ENCODE assay signal across 8 mouse cellular contexts in the genomic region with DNA sequence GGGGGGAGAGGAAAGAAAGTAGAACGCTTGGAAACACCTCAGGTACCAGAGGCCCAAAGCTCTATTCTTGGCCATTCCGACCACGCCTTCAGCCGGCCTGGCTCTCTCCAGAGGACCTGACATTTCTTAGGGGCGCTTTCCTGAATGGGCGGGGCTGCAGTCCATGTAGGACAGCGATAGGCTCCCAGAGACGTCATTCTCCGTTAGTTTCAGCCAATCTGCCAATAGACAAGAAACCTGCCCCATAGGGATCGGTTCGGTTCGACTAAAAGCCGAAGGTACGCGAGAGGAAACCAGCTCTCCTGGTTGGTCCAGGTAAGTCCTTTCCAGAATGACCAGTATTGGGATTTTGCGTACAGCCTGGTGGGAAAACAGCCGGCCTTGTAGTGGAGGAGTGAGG. TPM values are rescaled to one million over a fixed set of nuclear protein-coding genes. Genes with fewer than 3 reads are reported as not detected.
DNase-seq lines count a peak whose midpoint lies in the region; ATAC-seq and TF ChIP-seq lines count a peak whose summit lies in the region.

No protein-coding gene starts in this region.

- H3K27me3 ChIP-seq in megakaryocyte, embryonic 14.5 days (replicated peaks), result peaks cover 33% of the 10 kb centered on the region
- peaks cover 47% of the 10 kb centered on the region for H3K27me3 ChIP-seq in embryonic facial prominence, embryonic 10.5 days (replicated peaks; ENCODE audit: low read depth, poor library complexity, severe bottlenecking)
- no peaks in the 10 kb centered on the region for H3K27me3 ChIP-seq in kidney, adult 2 months (replicated peaks; ENCODE audit: control insufficient read depth, insufficient read depth, low read length)
- peaks cover 22% of the 10 kb centered on the region for H3K27me3 ChIP-seq in midbrain, embryonic 12.5 days
- no peaks in the 10 kb centered on the region for H3K27me3 ChIP-seq in stomach, embryonic 16.5 days (ENCODE audit: control insufficient read depth, insufficient read depth, low read length)

- intact Hi-C loops in left cerebral cortex, postnatal 4 days (cut with DNase I), result no loop called here

- H3K9ac ChIP-seq in midbrain, embryonic 12.5 days (replicated peaks), result no peak overlapping the region
- 0 out of 2 replicates have a peak overlapping the region, but pooled peaks have one; percentile 55 for H3K9ac ChIP-seq in stomach, embryonic 16.5 days (ENCODE audit: low read length)

- TF ChIP-seq POLR2A in kidney, adult 2 months (IDR thresholded peaks at IDR 0.05; ENCODE audit: low read depth, low read length), result no peak

- no peak for ATAC-seq in megakaryocyte, adult 5-6 weeks (ENCODE audit: poor library complexity, severe bottlenecking)
- no peak for ATAC-seq in midbrain, embryonic 12.5 days (ENCODE audit: low FRiP score, low read depth)
- ATAC-seq in stomach, embryonic 16.5 days (ENCODE audit: insufficient read depth, low FRiP score), result peak; percentile 70

- peak overlapping the region; percentile 23 for H3K4me3 ChIP-seq in megakaryocyte, embryonic 14.5 days (replicated peaks)
- peak overlapping the region; percentile 46 for H3K4me3 ChIP-seq in embryonic facial prominence, embryonic 10.5 days
- H3K4me3 ChIP-seq in kidney, adult 2 months (ENCODE audit: insufficient read depth, low read depth, low read length), result peak overlapping the region; percentile 24
- H3K4me3 ChIP-seq in midbrain, embryonic 12.5 days, result peak overlapping the region; percentile 27
- H3K4me3 ChIP-seq in stomach, embryonic 16.5 days (replicated peaks; ENCODE audit: low read length), result peak overlapping the region; percentile 39

- 4% methylated on average over 17 of the region's 17 CpGs for WGBS in embryonic facial prominence, embryonic 10.5 days
- WGBS in kidney, adult 2 months, result 11% methylated on average over 17 of the region's 17 CpGs
- WGBS in midbrain, embryonic 12.5 days, result 2% methylated on average over 17 of the region's 17 CpGs
- WGBS in stomach, embryonic 16.5 days, result 6% methylated on average over 17 of the region's 17 CpGs

- peaks cover 12% of the 10 kb centered on the region for H3K36me3 ChIP-seq in megakaryocyte, embryonic 14.5 days (replicated peaks; ENCODE audit: low read length)
- H3K36me3 ChIP-seq in embryonic facial prominence, embryonic 10.5 days (replicated peaks), result no peaks in the 10 kb centered on the region; the same call in 1 of the 2 replicates
- H3K36me3 ChIP-seq in kidney, adult 2 months (ENCODE audit: control insufficient read depth, insufficient read depth, low read length), result no peaks in the 10 kb centered on the region
- H3K36me3 ChIP-seq in midbrain, embryonic 12.5 days, result no peaks in the 10 kb centered on the region
- H3K36me3 ChIP-seq in stomach, embryonic 16.5 days (ENCODE audit: control insufficient read depth, insufficient read depth, low read length), result no peaks in the 10 kb centered on the region

- TF ChIP-seq CTCF in kidney, adult 2 months (conservative IDR thresholded peaks at IDR 0.05; ENCODE audit: insufficient read depth, insufficient read length, low read depth, low read length), result no peak

- peaks cover 31% of the 10 kb centered on the region for H3K4me1 ChIP-seq in megakaryocyte, embryonic 14.5 days
- H3K4me1 ChIP-seq in embryonic facial prominence, embryonic 10.5 days, result peaks cover 39% of the 10 kb centered on the region
- no peaks in the 10 kb centered on the region; the same call in 1 of the 2 replicates for H3K4me1 ChIP-seq in kidney, adult 2 months (ENCODE audit: control insufficient read depth, insufficient read depth, low read length)
- H3K4me1 ChIP-seq in midbrain, embryonic 12.5 days, result peaks cover 20% of the 10 kb centered on the region
- H3K4me1 ChIP-seq in stomach, embryonic 16.5 days (ENCODE audit: control insufficient read depth, insufficient read depth, low read length), result peaks cover 9% of the 10 kb centered on the region; the same call in 1 of the 2 replicates

- H3K9me3 ChIP-seq in megakaryocyte, embryonic 14.5 days, result no peaks in the 10 kb centered on the region
- H3K9me3 ChIP-seq in embryonic facial prominence, embryonic 10.5 days, result no peaks in the 10 kb centered on the region
- H3K9me3 ChIP-seq in midbrain, embryonic 12.5 days, result no peaks in the 10 kb centered on the region
- H3K9me3 ChIP-seq in stomach, embryonic 16.5 days (replicated peaks; ENCODE audit: control insufficient read depth, low read length), result no peaks in the 10 kb centered on the region

- peak overlapping the region; percentile 45 for H3K4me2 ChIP-seq in midbrain, embryonic 12.5 days (replicated peaks)
- H3K4me2 ChIP-seq in stomach, embryonic 16.5 days (ENCODE audit: low read depth, low read length), result peak overlapping the region; percentile 52

- H3K27ac ChIP-seq in embryonic facial prominence, embryonic 10.5 days (replicated peaks), result no peak overlapping the region
- no peak overlapping the region for H3K27ac ChIP-seq in kidney, adult 2 months (ENCODE audit: insufficient read depth, low read depth, low read length)
- no peak overlapping the region for H3K27ac ChIP-seq in midbrain, embryonic 12.5 days (replicated peaks)
- H3K27ac ChIP-seq in stomach, embryonic 16.5 days (ENCODE audit: low read length), result peak overlapping the region; percentile 30; the same call in 1 of the 2 replicates

- peak; percentile 72 for DNase-seq in embryonic facial prominence, embryonic 10.5 days (ENCODE audit: low spot score)
- peak; percentile 93 to 95 for DNase-seq in heart, adult 18-20 months
- peak; percentile 95 for DNase-seq in kidney, adult 2 months
- peak; percentile 75 for DNase-seq in left cerebral cortex, postnatal 4 days

RNA-seq across cellular contexts. Expression of gene Cnfn, which starts 7.0 kb away (rescaled TPM):
- not detected in 2 replicates for polyA plus RNA-seq in megakaryocyte, embryonic 14.5 days (2012; ENCODE audit: insufficient read depth, low replicate concordance)
- not detected in 2 replicates for total RNA-seq in megakaryocyte, adult 5-6 weeks (2015)
- not detected in 2 replicates for total RNA-seq in megakaryocyte, adult 5-6 weeks (2017)
- polyA plus RNA-seq in embryonic facial prominence, embryonic 10.5 days (2016; fragmentation: Nextera tagmentation; extraction: Ambion mirVana), result not detected in 2 replicates
- total RNA-seq in heart, adult 18-20 months (2021), result not detected
- not detected in 2 replicates for polyA plus RNA-seq in kidney, adult 2 months (2012; rRNA removed)
- total RNA-seq in left cerebral cortex, postnatal 4 days (2021), result not detected
- not detected in 2 replicates for polyA plus RNA-seq in midbrain, embryonic 12.5 days (2016; fragmentation: Nextera tagmentation; extraction: Ambion mirVana)
- 1,223 and 2,187 TPM in 2 replicates for polyA plus RNA-seq in stomach, embryonic 16.5 days (2015; fragmentation: Nextera tagmentation; extraction: Ambion mirVana)

RNA-seq across cellular contexts. Expression of gene Lipe, which starts 22.0 kb away (rescaled TPM):
- 5.0 and 9.1 TPM in 2 replicates for polyA plus RNA-seq in megakaryocyte, embryonic 14.5 days (2012; ENCODE audit: insufficient read depth, low replicate concordance)
- total RNA-seq in megakaryocyte, adult 5-6 weeks (2015), result 17.4 and 20.6 TPM in 2 replicates
- 17.3 and 23.6 TPM in 2 replicates for total RNA-seq in megakaryocyte, adult 5-6 weeks (2017)
- polyA plus RNA-seq in embryonic facial prominence, embryonic 10.5 days (2016; fragmentation: Nextera tagmentation; extraction: Ambion mirVana), result 7.8 and 11.6 TPM in 2 replicates
- 10 to 100 TPM; 36.8 to 75.1 TPM for total RNA-seq in heart, adult 18-20 months (2021)
- 63.4 and 63.8 TPM in 2 replicates for polyA plus RNA-seq in kidney, adult 2 months (2012; rRNA removed)
- total RNA-seq in left cerebral cortex, postnatal 4 days (2021), result 1 to 10 TPM; 8.3 to 9.0 TPM
- polyA plus RNA-seq in midbrain, embryonic 12.5 days (2016; fragmentation: Nextera tagmentation; extraction: Ambion mirVana), result 5.9 and 8.5 TPM in 2 replicates
- polyA plus RNA-seq in stomach, embryonic 16.5 days (2015; fragmentation: Nextera tagmentation; extraction: Ambion mirVana), result 10.6 and 10.9 TPM in 2 replicates

RNA-seq across cellular contexts. Expression of gene Cxcl17, which starts 36.1 kb away (rescaled TPM):
- not detected in 2 replicates for polyA plus RNA-seq in megakaryocyte, embryonic 14.5 days (2012; ENCODE audit: insufficient read depth, low replicate concordance)
- total RNA-seq in megakaryocyte, adult 5-6 weeks (2015), result not detected in 2 replicates
- total RNA-seq in megakaryocyte, adult 5-6 weeks (2017), result not detected in 2 replicates
- polyA plus RNA-seq in embryonic facial prominence, embryonic 10.5 days (2016; fragmentation: Nextera tagmentation; extraction: Ambion mirVana), result 0.69 and 0.75 TPM in 2 replicates
- total RNA-seq in heart, adult 18-20 months (2021), result 1 to 10 TPM in 1 of 2 experiments, not detected in 1; 1.1 TPM
- polyA plus RNA-seq in kidney, adult 2 months (2012; rRNA removed), result 0.11 and 0.18 TPM in 2 replicates
- not detected for total RNA-seq in left cerebral cortex, postnatal 4 days (2021)
- polyA plus RNA-seq in midbrain, embryonic 12.5 days (2016; fragmentation: Nextera tagmentation; extraction: Ambion mirVana), result 0.65 and 0.75 TPM in 2 replicates
- polyA plus RNA-seq in stomach, embryonic 16.5 days (2015; fragmentation: Nextera tagmentation; extraction: Ambion mirVana), result 0.61 and 0.64 TPM in 2 replicates

RNA-seq across cellular contexts. Expression of gene Megf8, which starts 59.6 kb away (rescaled TPM):
- polyA plus RNA-seq in megakaryocyte, embryonic 14.5 days (2012; ENCODE audit: insufficient read depth, low replicate concordance), result 9.7 and 10.3 TPM in 2 replicates
- total RNA-seq in megakaryocyte, adult 5-6 weeks (2015), result 1.0 and 1.1 TPM in 2 replicates
- 1.3 and 2.1 TPM in 2 replicates for total RNA-seq in megakaryocyte, adult 5-6 weeks (2017)
- polyA plus RNA-seq in embryonic facial prominence, embryonic 10.5 days (2016; fragmentation: Nextera tagmentation; extraction: Ambion mirVana), result 17.6 and 17.7 TPM in 2 replicates
- total RNA-seq in heart, adult 18-20 months (2021), result 10 to 100 TPM; 31.8 to 32.9 TPM
- polyA plus RNA-seq in kidney, adult 2 months (2012; rRNA removed), result 23.5 and 29.8 TPM in 2 replicates
- 10 to 100 TPM; 81.0 to 89.9 TPM for total RNA-seq in left cerebral cortex, postnatal 4 days (2021)
- polyA plus RNA-seq in midbrain, embryonic 12.5 days (2016; fragmentation: Nextera tagmentation; extraction: Ambion mirVana), result 20.8 and 21.3 TPM in 2 replicates
- 9.5 and 10.7 TPM in 2 replicates for polyA plus RNA-seq in stomach, embryonic 16.5 days (2015; fragmentation: Nextera tagmentation; extraction: Ambion mirVana)

Comparison
In these comparisons a context has a peak if more than half of its experiments do, and no peak if none do; other contexts are left out.
1. RNA of gene Cnfn, which starts 7.0 kb away (polyA plus RNA-seq): 1,223 to 2,187 TPM in stomach, embryonic 16.5 days; not detected in embryonic facial prominence, embryonic 10.5 days, not detected in kidney, adult 2 months, not detected in megakaryocyte, embryonic 14.5 days and not detected in midbrain, embryonic 12.5 days; every median in the first group is over 1,000 times any median in the second.
2. Peak in every context shown above with its lines, with median percentiles within 50 percentile points of each other: H3K4me3 ChIP-seq and DNase-seq.